Mouse (Mus musculus) mesoderm, embryonic 11.5 days (tissue): ENCODE measurements around the gene Prss57.

Experiments used
- DNase-seq: peaks from one replicate; pipeline ENCODE4 v3.0.0-alpha.2; 2012; ENCODE audit warnings: low read depth, low spot score

The Prss57 gene

GRCm38 (mm10) chr10:79807826-79808225 lies 17.1 kb upstream of the Prss57 start:
- DNase-seq = peak; percentile 24

- no peak for DNase-seq
Observed at GRCm38 (mm10) chr10:79806972-79807371, 16.2 kb upstream of the Prss57 start.

- no peak for DNase-seq
Observed at GRCm38 (mm10) chr10:79806331-79806730, 15.6 kb upstream of the Prss57 start.

GRCm38 (mm10) chr10:79805636-79806035 lies 14.9 kb upstream of the Prss57 start:
- no peak for DNase-seq

GRCm38 (mm10) chr10:79803716-79804323 lies 13.1 kb upstream of the Prss57 start:
- peak; percentile 88 for DNase-seq

GRCm38 (mm10) chr10:79802331-79802971 lies 11.7 kb upstream of the Prss57 start:
- DNase-seq = no peak

- DNase-seq = no peak
Observed at GRCm38 (mm10) chr10:79801837-79802236, 11.1 kb upstream of the Prss57 start.

GRCm38 (mm10) chr10:79800508-79800907 lies 9.7 kb upstream of the Prss57 start:
- DNase-seq = no peak

- DNase-seq = no peak
Observed at GRCm38 (mm10) chr10:79798289-79798928, 7.6 kb upstream of the Prss57 start.

- peak; percentile 19 for DNase-seq
Observed at GRCm38 (mm10) chr10:79797326-79797725, 6.6 kb upstream of the Prss57 start.

- no peak for DNase-seq
Observed at GRCm38 (mm10) chr10:79795905-79796304, 5.1 kb upstream of the Prss57 start.

- DNase-seq = no peak
Observed at GRCm38 (mm10) chr10:79794491-79794931, 3.8 kb upstream of the Prss57 start.

- peak; percentile 40 for DNase-seq
Observed at GRCm38 (mm10) chr10:79793738-79794490, 3.2 kb upstream of the Prss57 start.

- DNase-seq = peak; percentile 84
Observed at GRCm38 (mm10) chr10:79793051-79793737, 2.4 kb upstream of the Prss57 start, which contains the start of gene Palm. Palm (plus strand) TSS chr10:79793572.

- DNase-seq = no peak
Observed at GRCm38 (mm10) chr10:79792339-79793040, 1.7 kb upstream of the Prss57 start.

- no peak for DNase-seq
Observed at GRCm38 (mm10) chr10:79789581-79789980, 1.2 kb downstream of the Prss57 start.

GRCm38 (mm10) chr10:79788386-79789158 lies 2.2 kb downstream of the Prss57 start:
- DNase-seq = peak; percentile 81

GRCm38 (mm10) chr10:79783920-79784800 lies 6.6 kb downstream of the Prss57 start:
- DNase-seq = peak; percentile 63

- DNase-seq = no peak
Observed at GRCm38 (mm10) chr10:79783050-79783449, 7.7 kb downstream of the Prss57 start.
